Mouse (Mus musculus) gastrocnemius, postnatal 14 days (tissue): ENCODE data around the gene Glipr2. TPM values are rescaled to one million over a fixed set of nuclear protein-coding genes. Genes with fewer than 3 reads are reported as not detected.

Source experiments
- DNase-seq: peaks from one replicate; pipeline ENCODE4 v3.0.0; 2021; ENCODE audit warnings: mixed read lengths
- intact Hi-C: fragments of 180-260 bp; cut with DNase I; formaldehyde crosslinking; loops from one replicate; pipeline ENCODE4 v1.15.1; 2025; ENCODE audit warnings: low total_unique reads
- total RNA-seq, 2 experiments: library from RNA; stranded (reverse); gene quantifications; 2 replicates each; pipeline ENCODE4 v1.2.3; 2021

The Glipr2 gene
- total RNA-seq, 2 experiments from 2014 or later: 6.8 to 10.2 TPM

GRCm38 (mm10) chr4:43968650-43969049, 11.4 kb downstream of the Glipr2 start:
- intact Hi-C loops: no loop called here
- DNase-seq: peak; percentile 87

DNA sequence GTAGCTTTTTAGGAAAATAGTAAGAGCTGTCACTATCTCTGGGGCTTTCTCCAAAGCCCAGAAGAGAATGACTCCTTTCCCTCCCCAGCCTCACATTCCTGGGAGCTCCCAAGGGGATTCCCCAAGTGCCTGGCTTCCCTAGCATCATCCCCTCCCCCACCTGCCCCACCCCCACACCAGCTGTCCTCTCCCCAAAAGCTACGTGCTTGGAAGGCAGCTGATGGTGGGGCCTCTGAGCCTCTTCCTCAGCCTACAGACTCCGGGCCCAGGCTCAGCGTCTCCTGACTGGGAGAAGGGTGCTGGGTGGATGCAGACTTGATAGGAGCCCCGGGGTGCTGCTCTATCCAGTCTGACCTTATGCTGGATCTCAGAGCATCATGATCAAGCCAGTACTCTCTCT, 12.2 kb downstream of the Glipr2 start:
- DNase-seq: peak; percentile 35
- intact Hi-C loops: no loop called here

GRCm38 (mm10) chr4:43970393-43971330, 13.5 kb downstream of the Glipr2 start:
- intact Hi-C loops: no loop called here
- DNase-seq: no peak

GRCm38 (mm10) chr4:43971541-43972136, 14.4 kb downstream of the Glipr2 start:
- intact Hi-C loops: no loop called here
- DNase-seq: no peak

GRCm38 (mm10) chr4:43972137-43972591, 15.0 kb downstream of the Glipr2 start:
- intact Hi-C loops: no loop called here
- DNase-seq: no peak

GRCm38 (mm10) chr4:43973526-43973981, 16.4 kb downstream of the Glipr2 start:
- DNase-seq: peak; percentile 67
- intact Hi-C loops: no loop called here

DNA sequence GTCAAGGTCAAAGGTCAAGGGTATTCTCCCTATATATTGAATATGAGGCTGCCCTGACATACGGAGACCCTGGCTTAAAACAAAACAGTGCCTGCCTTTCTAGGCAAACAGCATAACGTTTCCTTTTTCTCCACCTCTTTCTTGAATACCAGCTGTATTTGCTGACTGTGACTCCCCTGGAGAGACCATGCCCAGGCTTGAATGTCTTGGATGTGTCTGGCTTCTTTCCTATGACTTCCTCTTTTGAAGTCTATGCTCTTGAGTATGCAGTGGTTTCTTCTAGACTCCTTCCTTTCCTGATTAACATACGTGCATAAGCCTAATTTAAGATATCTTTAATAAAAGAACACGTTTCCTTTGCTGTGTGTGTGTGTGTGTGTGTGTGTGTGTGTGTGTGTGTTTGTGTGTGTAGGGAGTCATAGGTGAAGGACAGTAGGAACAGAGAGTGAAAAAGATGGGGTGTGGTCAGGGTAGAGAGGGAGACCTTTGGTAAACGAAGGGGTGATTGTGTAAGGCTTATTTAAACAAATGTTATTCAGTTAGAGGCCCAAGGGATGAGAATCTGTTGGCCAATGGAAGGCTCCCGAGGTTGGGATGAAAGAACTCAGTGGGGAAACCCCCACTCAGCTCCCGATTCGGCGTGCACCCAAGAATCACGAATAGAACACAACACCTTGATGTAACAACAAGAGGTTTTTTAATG, 17.9 kb downstream of the Glipr2 start:
- intact Hi-C loops: no loop called here
- DNase-seq: no peak

DNA sequence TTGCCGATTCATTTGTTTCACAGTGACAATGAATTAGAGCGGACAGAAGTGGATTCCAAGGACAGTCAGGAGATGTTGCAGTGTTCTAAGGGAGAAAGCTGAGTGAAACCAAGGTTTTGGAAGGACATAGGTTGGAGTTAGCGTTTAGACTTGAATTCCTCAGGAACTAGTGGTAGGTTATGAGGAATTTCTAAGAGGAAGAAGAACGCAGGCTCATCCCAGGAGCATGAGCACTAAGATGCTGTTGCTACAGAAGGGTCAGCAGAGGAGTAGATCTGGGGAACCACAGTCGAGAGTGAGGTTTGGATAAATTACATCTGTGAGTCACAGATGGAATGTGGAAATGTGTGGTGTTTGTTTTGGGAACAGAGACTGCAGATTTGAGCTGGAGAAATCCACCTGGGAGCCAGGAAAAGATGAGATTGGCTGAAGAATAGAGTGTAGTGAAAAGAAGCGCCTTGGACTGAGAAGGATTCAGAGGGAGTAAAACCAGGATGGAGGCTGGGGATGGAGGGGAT, 19.1 kb downstream of the Glipr2 start:
- DNase-seq: no peak
- intact Hi-C loops: no loop called here

GRCm38 (mm10) chr4:43978521-43979443, 21.6 kb downstream of the Glipr2 start:
- intact Hi-C loops: no loop called here
- peak; percentile 72 for DNase-seq

DNA sequence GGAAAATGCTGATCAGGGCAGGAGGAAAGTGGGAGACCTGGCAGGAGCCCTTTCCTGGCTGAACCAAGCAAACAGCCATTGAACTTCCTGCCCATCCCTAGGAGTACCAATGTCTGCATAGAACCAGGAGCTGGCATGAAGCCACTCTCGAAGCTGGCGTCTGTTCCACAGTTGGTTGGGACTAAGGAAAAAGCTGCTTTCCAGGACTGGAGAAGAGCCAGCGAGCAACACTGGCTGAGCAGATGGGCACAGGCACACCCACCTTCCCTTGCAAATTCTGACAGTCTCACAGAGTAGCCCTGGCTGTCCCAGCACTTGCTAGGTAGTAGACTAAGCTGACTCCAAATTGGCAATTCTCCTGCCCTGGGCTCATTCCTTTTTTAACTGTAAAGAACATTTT, 22.5 kb downstream of the Glipr2 start:
- peak; percentile 64 for DNase-seq
- intact Hi-C loops: no loop called here

DNA sequence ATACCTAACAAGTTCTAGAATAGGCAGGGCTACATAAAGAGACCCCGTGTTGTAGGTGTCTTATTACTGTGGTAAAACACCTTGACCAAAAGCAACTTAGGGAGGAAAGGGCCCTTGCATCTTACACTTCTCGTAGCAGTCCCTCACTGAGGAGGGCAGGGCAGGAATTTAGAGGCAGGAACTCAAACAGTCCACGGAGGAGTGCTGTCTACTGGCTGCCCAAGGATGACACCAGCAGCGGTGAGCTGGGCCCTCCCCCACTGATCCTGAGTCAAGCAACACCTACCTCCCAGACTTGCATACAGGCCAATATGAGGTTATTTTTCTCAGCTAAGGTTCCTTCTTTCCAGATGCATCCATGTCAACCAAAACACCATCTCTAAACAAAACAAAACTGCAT, 23.0 kb downstream of the Glipr2 start:
- intact Hi-C loops: no loop called here

DNA sequence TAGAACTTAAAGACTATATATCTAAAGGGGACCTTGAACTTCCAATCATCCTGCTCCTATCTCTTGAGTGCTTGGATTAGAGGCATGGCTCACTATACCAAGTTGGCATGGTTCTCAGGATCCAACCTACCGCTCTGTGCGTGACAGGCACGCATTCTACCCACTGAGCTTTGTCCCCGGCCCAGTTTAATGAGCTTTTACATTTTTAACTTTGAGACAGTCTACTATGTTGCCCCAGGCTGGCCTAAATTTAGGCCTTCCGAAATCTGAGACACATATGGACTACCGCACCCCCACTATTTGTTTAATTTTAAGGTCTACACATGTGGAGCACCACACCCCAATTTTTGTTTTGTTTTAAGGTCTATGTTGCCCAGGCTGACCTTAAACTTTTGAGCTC, 23.6 kb downstream of the Glipr2 start:
- DNase-seq: no peak
- intact Hi-C loops: no loop called here

More for the DNA sequence above, 23.0 kb downstream of the Glipr2 start:
- no peak for DNase-seq

DNA sequence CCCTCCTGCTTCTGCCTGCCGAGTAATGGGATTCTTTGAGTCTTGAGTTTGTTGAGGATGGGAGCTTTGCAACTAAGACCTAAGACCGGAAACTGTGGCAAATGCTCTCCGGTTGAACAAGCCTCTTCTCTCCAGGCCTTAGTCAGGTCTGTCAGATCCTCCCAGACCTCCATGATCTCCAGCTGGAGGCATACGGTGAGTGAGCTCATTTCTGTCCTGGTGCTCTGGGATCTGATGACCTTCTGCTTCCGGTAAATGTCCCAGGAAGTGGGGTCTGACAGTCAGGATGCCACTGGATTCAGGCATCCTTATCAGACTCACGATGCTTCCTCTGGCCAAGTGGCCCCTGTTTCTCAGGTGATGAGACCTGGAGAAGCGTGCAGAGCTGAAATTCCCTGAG, 24.1 kb downstream of the Glipr2 start:
- intact Hi-C loops: no loop called here
- DNase-seq: no peak

DNA sequence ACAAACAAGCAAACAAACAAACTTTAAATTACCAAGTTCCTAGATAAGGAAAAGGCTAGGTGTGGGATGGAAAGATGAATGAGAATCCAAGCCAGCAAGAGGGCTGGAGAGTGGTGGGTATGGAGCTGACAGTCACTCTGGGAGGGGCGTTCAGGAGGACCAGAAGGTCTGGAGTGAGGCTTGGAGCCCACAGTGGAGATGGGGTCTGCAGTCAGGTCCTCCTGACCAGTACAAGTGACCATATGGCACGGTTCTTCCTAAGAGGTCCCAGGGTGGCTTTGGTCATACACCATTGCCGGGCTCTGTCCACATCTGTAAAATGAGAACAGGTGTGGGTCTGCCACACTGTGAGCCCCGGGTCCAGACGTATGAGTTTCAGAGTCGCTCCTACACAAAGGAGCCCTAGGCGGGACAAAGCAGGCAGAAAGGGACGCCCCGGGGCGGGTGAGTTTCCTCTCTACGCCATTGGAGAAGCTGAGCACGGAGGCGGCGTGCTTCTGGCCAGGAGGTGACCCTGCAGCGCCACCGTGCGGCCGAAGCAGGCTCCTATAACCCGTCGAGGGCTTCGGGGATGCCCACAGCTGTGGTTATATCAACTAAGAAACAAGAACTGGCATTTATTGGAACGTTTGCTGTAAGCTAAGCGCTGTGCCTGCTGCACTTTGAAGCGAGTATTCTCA, 25.0 kb downstream of the Glipr2 start:
- intact Hi-C loops: loop anchor here (2.0 kb wide), 2 partner anchors 55 to 73 kb away; no protein-coding TSS in a partner anchor
- DNase-seq: peak; percentile 94

GRCm38 (mm10) chr4:43983181-43983580, 26.0 kb downstream of the Glipr2 start, which contains the start of gene Ccin:
TSS of gene Ccin (plus strand) at chr4:43983483.
- DNase-seq: no peak
- intact Hi-C loops: loop anchor here (2.0 kb wide), 2 partner anchors 56 to 74 kb away; no protein-coding TSS in a partner anchor

- no peak for DNase-seq
- intact Hi-C loops: loop anchor here (2.0 kb wide), 2 partner anchors 57 to 75 kb away; no protein-coding TSS in a partner anchor
Measured at GRCm38 (mm10) chr4:43983756-43984155, 26.6 kb downstream of the Glipr2 start.

DNA sequence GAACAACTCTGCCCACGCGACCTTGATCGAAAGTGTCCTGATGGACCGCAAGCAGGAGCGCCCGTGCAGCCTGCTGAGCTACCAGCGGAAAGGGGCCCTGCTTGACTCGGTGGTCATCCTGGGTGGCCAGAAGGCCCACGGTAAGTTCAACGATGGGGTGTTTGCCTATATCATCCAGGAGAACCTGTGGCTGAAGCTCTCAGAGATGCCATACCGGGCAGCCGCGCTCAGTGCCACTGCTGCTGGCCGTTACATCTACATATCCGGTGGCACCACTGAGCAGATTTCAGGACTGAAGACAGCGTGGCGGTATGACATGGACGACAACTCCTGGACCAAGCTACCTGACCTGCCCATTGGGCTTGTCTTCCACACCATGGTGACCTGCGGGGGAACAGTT, 27.1 kb downstream of the Glipr2 start:
- DNase-seq: no peak

GRCm38 (mm10) chr4:43988976-43989375, 31.8 kb downstream of the Glipr2 start:
- DNase-seq: no peak
- intact Hi-C loops: no loop called here

More for the DNA sequence above, 27.1 kb downstream of the Glipr2 start:
- intact Hi-C loops: no loop called here
